Comparison of ENCODE assay signal across 12 mouse cellular contexts in genomic region chr10:18964856-18965255, GRCm38 (mm10). TPM values are rescaled to one million over a fixed set of nuclear protein-coding genes. Genes with fewer than 3 reads are reported as not detected.
A peak's percentile ranks its signal among the peaks of the same experiment; 100 is the strongest.
DNase-seq lines count a peak whose midpoint lies in the region; TF ChIP-seq lines count a peak whose summit lies in the region.
"Had no signal": no experiment of that assay in that cellular context is flagged by ENCODE, and none has a peak within 500 bp of the region (broad histone marks: within the 10 kb centered on the region; RNA-seq: fewer than 3 reads in every experiment).

No protein-coding gene starts in this region.

- H3K27me3 ChIP-seq in spleen, adult 2 months (ENCODE audit: control insufficient read depth, insufficient read depth, low read length), result no peaks in the 10 kb centered on the region
- H3K27me3 ChIP-seq: embryonic facial prominence, embryonic 12.5 days; heart, embryonic 13.5 days; intestine, embryonic 15.5 days had no signal

- under 1% methylated on average over 7 of the region's 7 CpGs for WGBS in spleen, adult 2 months

- TF ChIP-seq CTCF in spleen, adult 2 months (IDR thresholded peaks at IDR 0.05; ENCODE audit: extremely low read depth, insufficient read depth, insufficient read length, insufficient replicate concordance), result no peak

- no peak overlapping the region for H3K4me3 ChIP-seq in spleen, adult 2 months (ENCODE audit: extremely low read depth, insufficient read depth, insufficient read length)
- H3K4me3 ChIP-seq: embryonic facial prominence, embryonic 12.5 days; heart, embryonic 13.5 days; intestine, embryonic 15.5 days had no signal

- H3K36me3 ChIP-seq in spleen, adult 2 months (ENCODE audit: control insufficient read depth, insufficient read depth, low read length), result no peaks in the 10 kb centered on the region
- H3K36me3 ChIP-seq: embryonic facial prominence, embryonic 12.5 days; heart, embryonic 13.5 days; intestine, embryonic 15.5 days had no signal

- no peak for TF ChIP-seq POLR2A in spleen, adult 2 months (IDR thresholded peaks at IDR 0.05; ENCODE audit: low read depth, low read length)

- DNase-seq in spleen, adult 2 months (ENCODE audit: low read depth in 1 of 2, low spot score in 2 of 2), result peak; percentile 14 to 41
- no peak for DNase-seq in spleen, postnatal 4 days (ENCODE audit: low spot score in 2 of 2)
- peak; percentile 40 for DNase-seq in adrenal gland, adult 8-10 months
- peak; percentile 10 to 43 for DNase-seq in kidney, postnatal 25 days
- DNase-seq in natural killer cell, adult 2 months (ENCODE audit: low spot score in 2 of 2), result peak; percentile 62 to 70
- DNase-seq in cerebellum, adult 18-20 months, result no peak
- no peak for DNase-seq in embryo, embryonic 10 days (ENCODE audit: low spot score)
- DNase-seq: forebrain, postnatal 0 days; liver, postnatal 0 days had no signal

- no peak overlapping the region for H3K27ac ChIP-seq in spleen, adult 2 months (ENCODE audit: insufficient read depth, low read length)
- H3K27ac ChIP-seq: embryonic facial prominence, embryonic 12.5 days; heart, embryonic 13.5 days; intestine, embryonic 15.5 days had no signal

- peaks cover 16% of the 10 kb centered on the region; the same call in 1 of the 2 replicates for H3K4me1 ChIP-seq in spleen, adult 2 months (ENCODE audit: control insufficient read depth, insufficient read depth, insufficient read length)
- H3K4me1 ChIP-seq: embryonic facial prominence, embryonic 12.5 days; heart, embryonic 13.5 days; intestine, embryonic 15.5 days had no signal

RNA-seq across cellular contexts. Expression of gene Tnfaip3, which starts 50.6 kb away (rescaled TPM):
- 12.2 and 13.0 TPM in 2 replicates for polyA plus RNA-seq in spleen, adult 2 months (2012; rRNA removed)
- 10 to 100 TPM in 2 of 4 experiments, 1 to 10 TPM in 2; 4.1 to 18.9 (median 8.9) TPM for total RNA-seq in adrenal gland, adult 8-10 months (2022)

Comparison
In these comparisons a context has a peak if more than half of its experiments do, and no peak if none do; other contexts are left out.
1. DNase-seq: peak in spleen, adult 2 months (2 of 2), adrenal gland, adult 8-10 months (single experiment), kidney, postnatal 25 days (2 of 2) and natural killer cell, adult 2 months (2 of 2); none in spleen, postnatal 4 days (0 of 2), cerebellum, adult 18-20 months (0 of 2) and embryo, embryonic 10 days (single experiment).